Mouse (Mus musculus) forebrain, embryonic 14.5 days (tissue): ENCODE measurements at regions not wholly inside any gene's neighbourhood (a gene's known extent, or its start where the extent isn't known, plus 50 kb on each side); places are given as distances from the start of the nearest gene placed in this dataset.

Experiments used
- ATAC-seq: fragments of 200-750 bp; cut with Nextera tagmentation; 2 replicates; pipeline ENCODE4 v1.8.0; 2017; ENCODE audit warnings: mild to moderate bottlenecking, moderate library complexity
- DNase-seq: peaks from one replicate; pipeline ENCODE4 v3.0.0-alpha.2; 2015; ENCODE audit warnings: low spot score
- H3K27ac ChIP-seq: fragments of 300-500 bp; sonication (generic); 2 replicates; pipeline ENCODE4 v1.5.1; 2014; ENCODE audit warnings: low read depth, mild to moderate bottlenecking, control low read depth, low read length, moderate library complexity
- H3K27me3 ChIP-seq: fragments of 300-500 bp; sonication (generic); replicated peaks from 2 replicates; pipeline ENCODE4 v1.6.1; 2014; ENCODE audit warnings: low read length, control low read depth, mixed read lengths; ENCODE audit not compliant: control insufficient read depth, insufficient read depth
- H3K36me3 ChIP-seq: fragments of 300-500 bp; sonication (generic); 2 replicates; pipeline ENCODE4 v1.6.1; 2014; ENCODE audit warnings: low read length, control low read depth; ENCODE audit not compliant: control insufficient read depth, insufficient read depth
- H3K4me1 ChIP-seq: fragments of 300-500 bp; sonication (generic); 2 replicates; pipeline ENCODE4 v1.6.1; 2014; ENCODE audit warnings: antibody characterized with exemption, low read length, control low read depth; ENCODE audit not compliant: control insufficient read depth, insufficient read depth
- H3K4me2 ChIP-seq: fragments of 300-500 bp; sonication (generic); 2 replicates; pipeline ENCODE4 v1.6.1; 2014; ENCODE audit warnings: mild to moderate bottlenecking, control low read depth, low read length
- H3K4me3 ChIP-seq: fragments of 300-500 bp; sonication (generic); 2 replicates; pipeline ENCODE4 v1.5.1; 2014; ENCODE audit warnings: low read depth, low read length, control low read depth
- H3K9ac ChIP-seq: fragments of 300-500 bp; sonication (generic); 2 replicates; pipeline ENCODE4 v1.6.1; 2014; ENCODE audit warnings: mild to moderate bottlenecking, low read length, control low read depth, moderate library complexity
- H3K9me3 ChIP-seq: fragments of 300-500 bp; sonication (generic); replicated peaks from 2 replicates; pipeline ENCODE4 v1.6.1; 2016; ENCODE audit warnings: low read length, control low read depth, mixed read lengths; ENCODE audit not compliant: control insufficient read depth
- WGBS: fragments of 180-500 bp; shearing (Covaris S2); extraction: QIAGEN DNeasy Blood & Tissue Kit; methylation state at CpG from one replicate; pipeline ENCODE4 v1.1.7; 2014; 5-methylcytosine and 5-hydroxymethylcytosine counted together

- no peak overlapping the region for H3K4me2 ChIP-seq
- peak overlapping the region; percentile 95 for H3K27ac ChIP-seq
- DNase-seq (no peak), ATAC-seq (no peak)
- no peak overlapping the region for H3K4me3 ChIP-seq
- no peaks in the 10 kb centered on the region for H3K36me3 ChIP-seq
- no peaks in the 10 kb centered on the region for H3K9me3 ChIP-seq
- peaks cover 39% of the 10 kb centered on the region for H3K4me1 ChIP-seq
- H3K9ac ChIP-seq = no peak overlapping the region
- no peaks in the 10 kb centered on the region for H3K27me3 ChIP-seq
- 67% methylated on average over 11 of the region's 11 CpGs for WGBS
These were observed 87.8 kb upstream of the Ssbp2 start for GRCm38 (mm10) chr13:91372130-91372875.

- 4% methylated on average over 3 of the region's 3 CpGs for WGBS
- H3K27ac ChIP-seq = no peak overlapping the region
- ATAC-seq (peak; percentile 26), DNase-seq (peak; percentile 87)
- no peak overlapping the region for H3K4me3 ChIP-seq
- H3K36me3 ChIP-seq = no peaks in the 10 kb centered on the region
- H3K27me3 ChIP-seq = no peaks in the 10 kb centered on the region
- peaks cover 40% of the 10 kb centered on the region for H3K4me1 ChIP-seq
- no peak overlapping the region for H3K9ac ChIP-seq
- H3K9me3 ChIP-seq = no peaks in the 10 kb centered on the region
- H3K4me2 ChIP-seq = no peak overlapping the region; the same call in 1 of the 2 replicates
These were observed 85.9 kb upstream of the Ssbp2 start for GRCm38 (mm10) chr13:91374141-91374540.

- Histone ChIP-seq H3K36me3 (no peaks in the 10 kb centered on the region), H3K9ac (no peak overlapping the region), H3K27ac (no peak overlapping the region), H3K4me1 (peaks cover 27% of the 10 kb centered on the region), H3K27me3 (no peaks in the 10 kb centered on the region), H3K9me3 (no peaks in the 10 kb centered on the region), H3K4me3 (no peak overlapping the region), H3K4me2 (no peak overlapping the region)
- WGBS = 100% methylated on average over 3 of the region's 3 CpGs
- DNase-seq (no peak), ATAC-seq (no peak)
These were observed 83.5 kb upstream of the Ssbp2 start for GRCm38 (mm10) chr13:91376556-91376955.

GRCm38 (mm10) chr13:91377428-91377827 lies 82.7 kb upstream of the Ssbp2 start:
- Histone ChIP-seq H3K4me1 (peaks cover 18% of the 10 kb centered on the region), H3K27me3 (no peaks in the 10 kb centered on the region), H3K9me3 (no peaks in the 10 kb centered on the region), H3K4me3 (no peak overlapping the region), H3K4me2 (no peak overlapping the region), H3K27ac (no peak overlapping the region), H3K36me3 (no peaks in the 10 kb centered on the region), H3K9ac (no peak overlapping the region)
- ATAC-seq (no peak), DNase-seq (no peak)
- 86% methylated on average over 7 of the region's 7 CpGs for WGBS

GRCm38 (mm10) chr13:91377972-91378371 lies 82.1 kb upstream of the Ssbp2 start:
- Histone ChIP-seq H3K9ac (no peak overlapping the region), H3K9me3 (no peaks in the 10 kb centered on the region), H3K27me3 (no peaks in the 10 kb centered on the region), H3K4me1 (peaks cover 12% of the 10 kb centered on the region; the same call in 1 of the 2 replicates), H3K36me3 (no peaks in the 10 kb centered on the region), H3K27ac (no peak overlapping the region), H3K4me3 (no peak overlapping the region), H3K4me2 (no peak overlapping the region)
- DNase-seq (no peak), ATAC-seq (no peak)
- 45% methylated on average over 9 of the region's 9 CpGs for WGBS

- H3K4me1 ChIP-seq = peaks cover 4% of the 10 kb centered on the region; the same call in 1 of the 2 replicates
- no peak overlapping the region for H3K4me2 ChIP-seq
- H3K4me3 ChIP-seq = no peak overlapping the region
- 31% methylated on average over 4 of the region's 4 CpGs for WGBS
- H3K27me3 ChIP-seq = no peaks in the 10 kb centered on the region
- DNase-seq (peak; percentile 67), ATAC-seq (peak; percentile 65; the same call in 1 of the 2 replicates)
- H3K36me3 ChIP-seq = no peaks in the 10 kb centered on the region
- no peak overlapping the region for H3K9ac ChIP-seq
- H3K27ac ChIP-seq = no peak overlapping the region
- H3K9me3 ChIP-seq = no peaks in the 10 kb centered on the region
These were observed 74.7 kb upstream of the Ssbp2 start for GRCm38 (mm10) chr13:91385393-91385792.

- 50% methylated on average over 10 of the region's 10 CpGs for WGBS
- H3K4me3 ChIP-seq = no peak overlapping the region
- no peaks in the 10 kb centered on the region for H3K27me3 ChIP-seq
- no peak overlapping the region for H3K9ac ChIP-seq
- no peaks in the 10 kb centered on the region for H3K36me3 ChIP-seq
- H3K4me1 ChIP-seq = peaks cover 11% of the 10 kb centered on the region
- no peak; the same call in 1 of the 2 replicates for ATAC-seq
- no peak for DNase-seq
- H3K4me2 ChIP-seq = no peak overlapping the region
- no peak overlapping the region for H3K27ac ChIP-seq
- H3K9me3 ChIP-seq = no peaks in the 10 kb centered on the region
These were observed 72.2 kb upstream of the Ssbp2 start for GRCm38 (mm10) chr13:91387913-91388312.

- DNase-seq (no peak), ATAC-seq (no peak)
- Histone ChIP-seq H3K4me1 (no peaks in the 10 kb centered on the region), H3K9ac (no peak overlapping the region), H3K9me3 (no peaks in the 10 kb centered on the region), H3K4me2 (no peak overlapping the region), H3K27ac (no peak overlapping the region), H3K27me3 (no peaks in the 10 kb centered on the region), H3K36me3 (no peaks in the 10 kb centered on the region), H3K4me3 (no peak overlapping the region)
- 90% methylated on average over 2 of the region's 2 CpGs for WGBS
These were observed 56.5 kb upstream of the Ssbp2 start for GRCm38 (mm10) chr13:91403632-91404031.

GRCm38 (mm10) chr13:91405027-91405426 lies 55.1 kb upstream of the Ssbp2 start:
- Histone ChIP-seq H3K4me2 (no peak overlapping the region), H3K27me3 (no peaks in the 10 kb centered on the region), H3K9me3 (no peaks in the 10 kb centered on the region), H3K4me1 (no peaks in the 10 kb centered on the region), H3K4me3 (no peak overlapping the region), H3K36me3 (no peaks in the 10 kb centered on the region), H3K9ac (no peak overlapping the region), H3K27ac (no peak overlapping the region)
- WGBS = 86% methylated on average over 2 of the region's 2 CpGs
- ATAC-seq = no peak
- DNase-seq = no peak
